In genomic region chr15:82379511-82379870, GRCm38 (mm10) we compare ENCODE assay signal across 8 mouse cellular contexts. TPM values are rescaled to one million over a fixed set of nuclear protein-coding genes. Genes with fewer than 3 reads are reported as not detected.
DNase-seq lines count a peak whose midpoint lies in the region; ATAC-seq and TF ChIP-seq lines count a peak whose summit lies in the region.

No protein-coding gene starts in this region.

- H3K27me3 ChIP-seq in lung, embryonic 15.5 days, result no peaks in the 10 kb centered on the region
- no peaks in the 10 kb centered on the region for H3K27me3 ChIP-seq in liver, embryonic 14.5 days (ENCODE audit: control insufficient read depth, insufficient read depth, low read length)
- H3K27me3 ChIP-seq in stomach, postnatal 0 days (ENCODE audit: control insufficient read depth, insufficient read depth, low read length), result no peaks in the 10 kb centered on the region

- H3K9me3 ChIP-seq in lung, embryonic 15.5 days, result no peaks in the 10 kb centered on the region
- no peaks in the 10 kb centered on the region for H3K9me3 ChIP-seq in liver, embryonic 14.5 days (ENCODE audit: control insufficient read depth, low read length)
- H3K9me3 ChIP-seq in stomach, postnatal 0 days (ENCODE audit: control insufficient read depth, low read length), result no peaks in the 10 kb centered on the region

- DNase-seq in lung, postnatal 14 days, result no peak
- peak in 2 of 3 experiments; percentile 24 to 34 for DNase-seq in liver, embryonic 14.5 days (ENCODE audit: low read depth in 3 of 3, low spot score in 3 of 3)
- no peak for DNase-seq in stomach, postnatal 0 days (ENCODE audit: low spot score)
- DNase-seq in urinary bladder, postnatal 4 days (ENCODE audit: low spot score in 2 of 2), result no peak
- no peak for DNase-seq in right cerebral cortex, postnatal 25 days
- DNase-seq in left cerebral cortex, postnatal 36 days (ENCODE audit: low spot score in 2 of 2), result no peak

- TF ChIP-seq CTCF in liver, embryonic 14.5 days (IDR thresholded peaks at IDR 0.05; ENCODE audit: low read depth), result no peak
- TF ChIP-seq CTCF in stomach, postnatal 0 days (IDR thresholded peaks at IDR 0.05; ENCODE audit: low read depth), result no peak

- peak overlapping the region; percentile 45 for H3K4me3 ChIP-seq in lung, embryonic 15.5 days
- peak overlapping the region; percentile 40 to 53 for H3K4me3 ChIP-seq in liver, embryonic 14.5 days (ENCODE audit: insufficient read depth in 1 of 2, low read depth in 2 of 2, low read length in 2 of 2)
- H3K4me3 ChIP-seq in stomach, postnatal 0 days (ENCODE audit: low read depth, low read length), result peak overlapping the region; percentile 45

- ATAC-seq in lung, embryonic 15.5 days (ENCODE audit: borderline replicate concordance, extremely low read depth, low FRiP score, low TSS enrichment), result no peak; the same call in 1 of the 2 replicates
- peak; percentile 16; the same call in 1 of the 2 replicates for ATAC-seq in granulocyte monocyte progenitor cell, adult 5-6 weeks (replicated peaks; ENCODE audit: poor library complexity, severe bottlenecking)
- ATAC-seq in liver, embryonic 14.5 days (ENCODE audit: insufficient read depth), result peak; percentile 77
- ATAC-seq in stomach, postnatal 0 days (ENCODE audit: low FRiP score, low TSS enrichment), result peak; percentile 31; the same call in 1 of the 2 replicates

- intact Hi-C loops in left cerebral cortex, postnatal 36 days (cut with DNase I), result no loop called here

- 19% methylated on average over 7 of the region's 7 CpGs for WGBS in lung, embryonic 15.5 days
- 26% methylated on average over 7 of the region's 7 CpGs for WGBS in liver, embryonic 14.5 days (ENCODE audit: insufficient replicate concordance)
- 30% methylated on average over 7 of the region's 7 CpGs for WGBS in stomach, postnatal 0 days

- H3K27ac ChIP-seq in lung, embryonic 15.5 days, result peak overlapping the region; percentile 72
- H3K27ac ChIP-seq in liver, embryonic 14.5 days, result no peak overlapping the region
- peak overlapping the region; percentile 92 for H3K27ac ChIP-seq in stomach, postnatal 0 days (replicated peaks)

- peaks cover 31% of the 10 kb centered on the region for H3K4me1 ChIP-seq in lung, embryonic 15.5 days
- H3K4me1 ChIP-seq in liver, embryonic 14.5 days (replicated peaks; ENCODE audit: control insufficient read depth in 2 of 2, insufficient read depth in 2 of 2, low read length in 1 of 2), result peaks cover 0 to 11% of the 10 kb centered on the region in 2 experiments; a peak in 2 of 4 replicates
- no peaks in the 10 kb centered on the region; the same call in 1 of the 2 replicates for H3K4me1 ChIP-seq in stomach, postnatal 0 days (replicated peaks; ENCODE audit: control insufficient read depth, insufficient read depth)

- H3K9ac ChIP-seq in lung, embryonic 15.5 days, result peak overlapping the region; percentile 35; the same call in 1 of the 2 replicates
- H3K9ac ChIP-seq in liver, embryonic 14.5 days (replicated peaks), result no peak overlapping the region
- H3K9ac ChIP-seq in stomach, postnatal 0 days (ENCODE audit: low read length), result peak overlapping the region; percentile 71

- no peaks in the 10 kb centered on the region for H3K36me3 ChIP-seq in lung, embryonic 15.5 days
- H3K36me3 ChIP-seq in liver, embryonic 14.5 days (replicated peaks; ENCODE audit: control insufficient read depth, insufficient read depth, low read depth), result no peaks in the 10 kb centered on the region
- no peaks in the 10 kb centered on the region for H3K36me3 ChIP-seq in stomach, postnatal 0 days (ENCODE audit: control insufficient read depth, insufficient read depth, low read length)

- no peak for TF ChIP-seq EP300 in liver, embryonic 14.5 days (IDR thresholded peaks at IDR 0.05; ENCODE audit: low read depth)
- TF ChIP-seq EP300 in stomach, postnatal 0 days (optimal IDR thresholded peaks at IDR 0.05), result no peak

- peak overlapping the region; percentile 72 for H3K4me2 ChIP-seq in lung, embryonic 15.5 days
- peak overlapping the region; percentile 50 for H3K4me2 ChIP-seq in liver, embryonic 14.5 days (ENCODE audit: low read depth)
- peak overlapping the region; percentile 72 for H3K4me2 ChIP-seq in stomach, postnatal 0 days (replicated peaks; ENCODE audit: low read depth)

RNA-seq across cellular contexts. Expression of gene Cyp2d22, which starts 0.6 kb away (rescaled TPM):
- polyA plus RNA-seq in lung, embryonic 15.5 days (2015; fragmentation: Nextera tagmentation; extraction: Ambion mirVana), result 6.7 and 9.6 TPM in 2 replicates
- total RNA-seq in granulocyte monocyte progenitor cell, adult 5-6 weeks (2014; fragmentation: Nextera tagmentation), result 0.54 TPM in 1 of 2 replicates, not detected in the other
- total RNA-seq in granulocyte monocyte progenitor cell, adult 5-6 weeks (2017), result not detected in 2 replicates
- polyA plus RNA-seq in liver, embryonic 14.5 days (2012; rRNA removed), result 14.9 and 15.5 TPM in 2 replicates
- 8.4 and 10.0 TPM in 2 replicates for polyA plus RNA-seq in liver, embryonic 14.5 days (2014; fragmentation: Nextera tagmentation; extraction: Ambion mirVana)
- polyA plus RNA-seq in stomach, postnatal 0 days (2015; fragmentation: Nextera tagmentation; extraction: Ambion mirVana), result 5.5 TPM in 2 replicates
- total RNA-seq in left cerebral cortex, postnatal 36 days (2021), result 10 to 100 TPM; 27.6 to 32.4 TPM

RNA-seq across cellular contexts. Expression of gene Cyp2d11, which starts 14.3 kb away (rescaled TPM):
- polyA plus RNA-seq in lung, embryonic 15.5 days (2015; fragmentation: Nextera tagmentation; extraction: Ambion mirVana), result not detected in 2 replicates
- not detected in 2 replicates for total RNA-seq in granulocyte monocyte progenitor cell, adult 5-6 weeks (2014; fragmentation: Nextera tagmentation)
- total RNA-seq in granulocyte monocyte progenitor cell, adult 5-6 weeks (2017), result not detected in 2 replicates
- 0.09 TPM in 2 replicates for polyA plus RNA-seq in liver, embryonic 14.5 days (2012; rRNA removed)
- not detected in 2 replicates for polyA plus RNA-seq in liver, embryonic 14.5 days (2014; fragmentation: Nextera tagmentation; extraction: Ambion mirVana)
- not detected in 2 replicates for polyA plus RNA-seq in stomach, postnatal 0 days (2015; fragmentation: Nextera tagmentation; extraction: Ambion mirVana)
- total RNA-seq in left cerebral cortex, postnatal 36 days (2021), result under 1 TPM in 1 of 2 experiments, not detected in 1; 0.27 TPM

RNA-seq across cellular contexts. Expression of gene Ndufa6, which starts 25.4 kb away (rescaled TPM):
- polyA plus RNA-seq in lung, embryonic 15.5 days (2015; fragmentation: Nextera tagmentation; extraction: Ambion mirVana), result 276 and 282 TPM in 2 replicates
- 266 and 267 TPM in 2 replicates for total RNA-seq in granulocyte monocyte progenitor cell, adult 5-6 weeks (2014; fragmentation: Nextera tagmentation)
- total RNA-seq in granulocyte monocyte progenitor cell, adult 5-6 weeks (2017), result 173 and 202 TPM in 2 replicates
- polyA plus RNA-seq in liver, embryonic 14.5 days (2012; rRNA removed), result 152 and 288 TPM in 2 replicates
- 435 and 447 TPM in 2 replicates for polyA plus RNA-seq in liver, embryonic 14.5 days (2014; fragmentation: Nextera tagmentation; extraction: Ambion mirVana)
- 514 and 516 TPM in 2 replicates for polyA plus RNA-seq in stomach, postnatal 0 days (2015; fragmentation: Nextera tagmentation; extraction: Ambion mirVana)
- 100 to 1,000 TPM; 198 to 199 TPM for total RNA-seq in left cerebral cortex, postnatal 36 days (2021)

RNA-seq across cellular contexts. Expression of gene Cyp2d10, which starts 27.5 kb away (rescaled TPM):
- 0.34 TPM in 1 of 2 replicates, not detected in the other for polyA plus RNA-seq in lung, embryonic 15.5 days (2015; fragmentation: Nextera tagmentation; extraction: Ambion mirVana)
- not detected in 2 replicates for total RNA-seq in granulocyte monocyte progenitor cell, adult 5-6 weeks (2014; fragmentation: Nextera tagmentation)
- not detected in 2 replicates for total RNA-seq in granulocyte monocyte progenitor cell, adult 5-6 weeks (2017)
- 18.6 and 19.8 TPM in 2 replicates for polyA plus RNA-seq in liver, embryonic 14.5 days (2012; rRNA removed)
- polyA plus RNA-seq in liver, embryonic 14.5 days (2014; fragmentation: Nextera tagmentation; extraction: Ambion mirVana), result 43.2 and 48.1 TPM in 2 replicates
- polyA plus RNA-seq in stomach, postnatal 0 days (2015; fragmentation: Nextera tagmentation; extraction: Ambion mirVana), result 2.1 and 3.6 TPM in 2 replicates
- total RNA-seq in left cerebral cortex, postnatal 36 days (2021), result not detected

RNA-seq across cellular contexts. Expression of gene Smdt1, which starts 40.7 kb away (rescaled TPM):
- polyA plus RNA-seq in lung, embryonic 15.5 days (2015; fragmentation: Nextera tagmentation; extraction: Ambion mirVana), result 235 and 254 TPM in 2 replicates
- 192 and 201 TPM in 2 replicates for total RNA-seq in granulocyte monocyte progenitor cell, adult 5-6 weeks (2014; fragmentation: Nextera tagmentation)
- 84.4 and 94.6 TPM in 2 replicates for total RNA-seq in granulocyte monocyte progenitor cell, adult 5-6 weeks (2017)
- polyA plus RNA-seq in liver, embryonic 14.5 days (2012; rRNA removed), result 109 and 121 TPM in 2 replicates
- polyA plus RNA-seq in liver, embryonic 14.5 days (2014; fragmentation: Nextera tagmentation; extraction: Ambion mirVana), result 165 and 178 TPM in 2 replicates
- 286 and 296 TPM in 2 replicates for polyA plus RNA-seq in stomach, postnatal 0 days (2015; fragmentation: Nextera tagmentation; extraction: Ambion mirVana)
- 100 to 1,000 TPM; 127 to 144 TPM for total RNA-seq in left cerebral cortex, postnatal 36 days (2021)

Comparison
In these comparisons a context has a peak if more than half of its experiments do, and no peak if none do; other contexts are left out.
1. DNase-seq: peak in liver, embryonic 14.5 days (2 of 3); none in lung, postnatal 14 days (single experiment), stomach, postnatal 0 days (single experiment), urinary bladder, postnatal 4 days (0 of 2), right cerebral cortex, postnatal 25 days (single experiment) and left cerebral cortex, postnatal 36 days (0 of 2).
2. Peak in every context shown above with its lines, with median percentiles within 50 percentile points of each other: H3K4me2 ChIP-seq and H3K4me3 ChIP-seq.